Mouse (Mus musculus): ENCODE data around the gene Sf3a3. TPM values are rescaled to one million over a fixed set of nuclear protein-coding genes. Genes with fewer than 3 reads are reported as not detected.

Gene Sf3a3
- polyA plus RNA-seq, 1 experiment from 2014 or later = 91.3 TPM

GRCm38 (mm10) chr4:124683474-124683873, 31.1 kb upstream of the Sf3a3 start:
- H3K9me3 ChIP-seq (replicated peaks) = no peaks in the 10 kb centered on the region

GRCm38 (mm10) chr4:124685004-124685403, 29.6 kb upstream of the Sf3a3 start:
- H3K4me1 ChIP-seq (replicated peaks) = no peaks in the 10 kb centered on the region
- no peaks in the 10 kb centered on the region for H3K27me3 ChIP-seq
- H3K36me3 ChIP-seq = peaks cover 80% of the 10 kb centered on the region
- H3K27ac ChIP-seq = no peak overlapping the region
- 72% methylated on average over 4 of the region's 4 CpGs for WGBS (ENCODE audit: insufficient replicate concordance)
- no peak for DNase-seq
- ATAC-seq (ENCODE audit: low read depth) = no peak
- no peak overlapping the region for H3K4me2 ChIP-seq
- H3K4me3 ChIP-seq (replicated peaks) = no peak overlapping the region
- no peak overlapping the region for H3K9ac ChIP-seq
- no peaks in the 10 kb centered on the region for H3K9me3 ChIP-seq (replicated peaks)

More at GRCm38 (mm10) chr4:124683474-124683873, 31.1 kb upstream of the Sf3a3 start:
- Histone ChIP-seq H3K4me3 (replicated peaks) (no peak overlapping the region), H3K36me3 (peaks cover 90% of the 10 kb centered on the region), H3K4me2 (no peak overlapping the region), H3K4me1 (replicated peaks) (no peaks in the 10 kb centered on the region), H3K27ac (no peak overlapping the region), H3K9ac (no peak overlapping the region), H3K27me3 (no peaks in the 10 kb centered on the region)
- ATAC-seq (ENCODE audit: low read depth) (no peak), DNase-seq (no peak)
- 83% methylated on average over 4 of the region's 4 CpGs for WGBS (ENCODE audit: insufficient replicate concordance)

- Histone ChIP-seq H3K36me3 (peaks cover 76% of the 10 kb centered on the region), H3K27ac (no peak overlapping the region), H3K4me3 (replicated peaks) (no peak overlapping the region), H3K9ac (no peak overlapping the region), H3K4me2 (no peak overlapping the region), H3K4me1 (replicated peaks) (no peaks in the 10 kb centered on the region; the same call in 1 of the 2 replicates), H3K9me3 (replicated peaks) (no peaks in the 10 kb centered on the region), H3K27me3 (no peaks in the 10 kb centered on the region)
- no peak for ATAC-seq (ENCODE audit: low read depth)
- WGBS (ENCODE audit: insufficient replicate concordance) = 64% methylated on average over 8 of the region's 8 CpGs
- DNase-seq = no peak
These were observed 29.1 kb upstream of the Sf3a3 start for GRCm38 (mm10) chr4:124685453-124685852.

GRCm38 (mm10) chr4:124685897-124686402, 28.6 kb upstream of the Sf3a3 start:
- DNase-seq = no peak
- Histone ChIP-seq H3K4me3 (replicated peaks) (no peak overlapping the region), H3K27ac (no peak overlapping the region), H3K4me2 (no peak overlapping the region), H3K4me1 (replicated peaks) (peaks cover 4% of the 10 kb centered on the region), H3K9ac (no peak overlapping the region), H3K36me3 (peaks cover 71% of the 10 kb centered on the region), H3K27me3 (no peaks in the 10 kb centered on the region), H3K9me3 (replicated peaks) (no peaks in the 10 kb centered on the region)
- ATAC-seq (ENCODE audit: low read depth) = no peak
- WGBS (ENCODE audit: insufficient replicate concordance) = 81% methylated on average over 8 of the region's 8 CpGs

- no peaks in the 10 kb centered on the region for H3K27me3 ChIP-seq
- H3K9ac ChIP-seq = 0 out of 2 replicates have a peak overlapping the region, but pooled peaks have one; percentile 26
- H3K4me1 ChIP-seq (replicated peaks) = peaks cover 47% of the 10 kb centered on the region
- DNase-seq (no peak), ATAC-seq (ENCODE audit: low read depth) (no peak)
- H3K4me3 ChIP-seq (replicated peaks) = no peak overlapping the region; the same call in 1 of the 2 replicates
- H3K36me3 ChIP-seq = peaks cover 18% of the 10 kb centered on the region
- H3K4me2 ChIP-seq = peak overlapping the region; percentile 85
- H3K27ac ChIP-seq = peak overlapping the region; percentile 43; the same call in 1 of the 2 replicates
- H3K9me3 ChIP-seq (replicated peaks) = no peaks in the 10 kb centered on the region
- WGBS (ENCODE audit: insufficient replicate concordance) = 51% methylated on average over 8 of the region's 8 CpGs
These were observed 23.1 kb upstream of the Sf3a3 start for GRCm38 (mm10) chr4:124691455-124691854.

GRCm38 (mm10) chr4:124692416-124692861, 22.1 kb upstream of the Sf3a3 start:
- DNase-seq (no peak), ATAC-seq (ENCODE audit: low read depth) (no peak)
- Histone ChIP-seq H3K27me3 (no peaks in the 10 kb centered on the region), H3K9ac (peak overlapping the region; percentile 87), H3K4me3 (replicated peaks) (peak overlapping the region; percentile 85), H3K4me2 (peak overlapping the region; percentile 85), H3K9me3 (replicated peaks) (no peaks in the 10 kb centered on the region), H3K36me3 (peaks cover 14% of the 10 kb centered on the region; the same call in 1 of the 2 replicates), H3K4me1 (replicated peaks) (peaks cover 49% of the 10 kb centered on the region), H3K27ac (peak overlapping the region; percentile 60; the same call in 1 of the 2 replicates)
- 28% methylated on average over 3 of the region's 3 CpGs for WGBS (ENCODE audit: insufficient replicate concordance)

GRCm38 (mm10) chr4:124693135-124693894, 21.3 kb upstream of the Sf3a3 start, which contains the start of gene Utp11:
Utp11 (minus strand) TSS chr4:124693600.
- H3K4me2 ChIP-seq = peak within 1 kb of the TSS; percentile 85
- ATAC-seq (ENCODE audit: low read depth) = peak; percentile 95
- H3K4me3 ChIP-seq (replicated peaks) = peak within 1 kb of the TSS; percentile 85
- under 1% methylated on average over 43 of the region's 43 CpGs for WGBS (ENCODE audit: insufficient replicate concordance)
- peaks cover 49% of the 10 kb centered on the region for H3K4me1 ChIP-seq (replicated peaks)
- H3K9me3 ChIP-seq (replicated peaks) = no peaks in the 10 kb centered on the region
- H3K27ac ChIP-seq = peak within 1 kb of the TSS; percentile 60
- peaks cover 5% of the 10 kb centered on the region; the same call in 1 of the 2 replicates for H3K36me3 ChIP-seq
- DNase-seq = peak; percentile 83
- no peaks in the 10 kb centered on the region for H3K27me3 ChIP-seq
- peak within 1 kb of the TSS; percentile 87 for H3K9ac ChIP-seq

- ATAC-seq (ENCODE audit: low read depth) (no peak), DNase-seq (no peak)
- peaks cover 52% of the 10 kb centered on the region for H3K4me1 ChIP-seq (replicated peaks)
- H3K27me3 ChIP-seq = 0 out of 2 replicates have a peak, but pooled peaks cover 2% of the 10 kb centered on the region
- H3K27ac ChIP-seq = no peak overlapping the region
- H3K4me3 ChIP-seq (replicated peaks) = no peak overlapping the region
- WGBS (ENCODE audit: insufficient replicate concordance) = 79% methylated on average over 2 of the region's 2 CpGs
- H3K9ac ChIP-seq = no peak overlapping the region
- H3K4me2 ChIP-seq = no peak overlapping the region
- H3K9me3 ChIP-seq (replicated peaks) = no peaks in the 10 kb centered on the region
- H3K36me3 ChIP-seq = no peaks in the 10 kb centered on the region; the same call in 1 of the 2 replicates
These were observed 20.0 kb upstream of the Sf3a3 start for GRCm38 (mm10) chr4:124694572-124694971.

- Histone ChIP-seq H3K9ac (peak overlapping the region; percentile 52), H3K4me3 (replicated peaks) (peak overlapping the region; percentile 22), H3K4me1 (replicated peaks) (peaks cover 61% of the 10 kb centered on the region), H3K27me3 (peaks cover 11% of the 10 kb centered on the region; the same call in 1 of the 2 replicates), H3K9me3 (replicated peaks) (no peaks in the 10 kb centered on the region), H3K36me3 (no peaks in the 10 kb centered on the region), H3K27ac (peak overlapping the region; percentile 30), H3K4me2 (peak overlapping the region; percentile 48)
- ATAC-seq (ENCODE audit: low read depth) (no peak), DNase-seq (no peak)
- WGBS (ENCODE audit: insufficient replicate concordance) = 6% methylated on average over 18 of the region's 18 CpGs
These were observed 18.6 kb upstream of the Sf3a3 start for GRCm38 (mm10) chr4:124695786-124696516.

- peak overlapping the region; percentile 98 for H3K4me2 ChIP-seq
- ATAC-seq (ENCODE audit: low read depth) = no peak
- H3K9me3 ChIP-seq (replicated peaks) = no peaks in the 10 kb centered on the region
- WGBS (ENCODE audit: insufficient replicate concordance) = 26% methylated on average over 6 of the region's 6 CpGs
- H3K27ac ChIP-seq = peak overlapping the region; percentile 67
- H3K4me3 ChIP-seq (replicated peaks) = peak overlapping the region; percentile 75
- peaks cover 70% of the 10 kb centered on the region for H3K4me1 ChIP-seq (replicated peaks)
- DNase-seq = no peak
- H3K36me3 ChIP-seq = no peaks in the 10 kb centered on the region
- H3K9ac ChIP-seq = peak overlapping the region; percentile 80
- H3K27me3 ChIP-seq = peaks cover 17% of the 10 kb centered on the region; the same call in 1 of the 2 replicates
These were observed 14.8 kb upstream of the Sf3a3 start for GRCm38 (mm10) chr4:124699791-124700190.
